Mouse (Mus musculus) adrenal gland, adult 8-10 months (tissue): ENCODE measurements around the gene Rab1b. TPM values are rescaled to one million over a fixed set of nuclear protein-coding genes. Genes with fewer than 3 reads are reported as not detected.
A peak's percentile ranks its signal among the peaks of the same experiment; 100 is the strongest.

Experiments used
- DNase-seq: peaks from one replicate; pipeline ENCODE4 v3.0.0; 2022
- total RNA-seq, 4 experiments: library from RNA; stranded (reverse); gene quantifications; 2 replicates each; pipeline ENCODE4 v1.2.4; 2022

The Rab1b gene
- total RNA-seq, 4 experiments from 2014 or later = 184 to 206 (median 197) TPM

DNA sequence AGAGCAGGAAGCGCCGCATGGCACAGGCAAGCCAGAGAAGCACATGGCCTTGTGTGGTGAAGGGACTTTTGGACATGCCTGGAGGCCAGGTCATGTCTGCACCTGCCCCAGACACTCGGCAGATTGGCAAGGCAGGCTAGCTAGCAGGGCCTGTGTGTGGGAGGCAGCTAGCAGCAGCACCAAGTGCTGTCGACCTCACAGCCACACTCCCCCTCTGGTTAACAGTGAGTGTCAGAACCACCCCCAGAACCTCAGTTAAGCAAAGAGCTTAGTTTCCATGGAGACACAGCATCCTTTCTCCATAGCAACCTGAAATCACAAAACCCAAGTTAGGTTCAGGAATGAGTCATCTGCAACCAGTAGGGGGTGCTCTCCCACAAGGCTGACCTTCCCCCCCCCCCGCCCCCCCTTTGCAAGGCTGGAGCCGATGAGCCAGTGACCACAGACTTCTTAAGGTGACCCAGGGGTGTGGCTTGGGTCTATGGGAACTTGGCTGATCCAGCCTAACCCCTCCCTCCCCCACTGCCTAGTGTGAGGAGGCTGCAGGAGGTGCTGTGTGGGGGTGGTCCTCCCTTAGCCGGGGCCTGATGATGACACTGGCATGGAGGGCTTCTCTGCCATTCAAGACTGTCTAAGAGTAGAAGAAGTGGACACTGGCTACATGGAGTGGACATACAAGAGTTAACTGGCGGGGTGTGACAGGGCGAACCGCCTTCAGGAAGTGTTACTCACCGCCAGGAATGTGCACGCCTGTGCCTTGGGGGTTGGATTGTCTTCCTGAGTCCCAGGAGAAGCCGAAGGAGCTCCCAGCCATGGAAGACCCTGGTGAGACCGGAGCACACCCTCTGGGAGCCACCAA lies 56.6 kb downstream of the Rab1b start, which contains the start of gene Rin1:
Rin1 (plus strand) TSS at position 435 of the 859 bp plus-strand sequence.
- DNase-seq = peak; percentile 61

GRCm38 (mm10) chr19:5049325-5049724 lies 57.5 kb downstream of the Rab1b start:
- no peak for DNase-seq

Other genes with a start within 250 kb of the Rab1b start
- 1 to 10 TPM in 1 of 4 experiments, under 1 TPM in 3; 0.46 to 1.5 (median 0.75) TPM for gene Actn3, start 229.2 kb downstream of the Rab1b start, total RNA-seq
- gene Zdhhc24, start 228.4 kb downstream of the Rab1b start, total RNA-seq = 10 to 100 TPM; 26.3 to 35.8 (median 29.2) TPM
- 10 to 100 TPM in 2 of 4 experiments, 1 to 10 TPM in 2; 6.9 to 23.3 (median 12.5) TPM for gene Bbs1, start 200.4 kb downstream of the Rab1b start, total RNA-seq
- 100 to 1,000 TPM; 110 to 141 (median 132) TPM for gene Dpp3, start 178.8 kb downstream of the Rab1b start, total RNA-seq
- 10 to 100 TPM; 10.9 to 19.5 (median 15.2) TPM for gene Peli3, start 163.9 kb downstream of the Rab1b start, total RNA-seq
- 10 to 100 TPM; 44.6 to 56.9 (median 53.6) TPM for gene Mrpl11, start 144.9 kb downstream of the Rab1b start, total RNA-seq
- gene Npas4, start 116.8 kb downstream of the Rab1b start, total RNA-seq = under 1 TPM; 0.17 to 0.43 (median 0.32) TPM
- 1 to 10 TPM; 4.0 to 5.7 (median 4.5) TPM for gene Slc29a2, start 83.2 kb downstream of the Rab1b start, total RNA-seq
- 10 to 100 TPM; 44.3 to 54.2 (median 51.8) TPM for gene B4gat1, start 68.2 kb downstream of the Rab1b start, total RNA-seq
- 1 to 10 TPM in 3 of 4 experiments, under 1 TPM in 1; 0.59 to 3.9 (median 1.9) TPM for gene AC124502.3, start 68.2 kb downstream of the Rab1b start, total RNA-seq
- gene Brms1, start 65.7 kb downstream of the Rab1b start, total RNA-seq = 10 to 100 TPM; 30.0 to 40.1 (median 33.6) TPM
- gene Rin1, start 56.6 kb downstream of the Rab1b start, total RNA-seq = 1 to 10 TPM; 4.1 to 8.1 (median 7.7) TPM
- gene Cd248, start 39.0 kb downstream of the Rab1b start, total RNA-seq = 10 to 100 TPM in 1 of 4 experiments, 1 to 10 TPM in 3; 8.9 to 11.8 (median 9.2) TPM
- 1 to 10 TPM; 2.1 to 2.8 (median 2.6) TPM for gene Tmem151a, start 21.5 kb downstream of the Rab1b start, total RNA-seq
- gene Yif1a, start 18.5 kb downstream of the Rab1b start, total RNA-seq = 10 to 100 TPM; 58.5 to 79.0 (median 62.9) TPM
- gene Cnih2, start 8.6 kb downstream of the Rab1b start, total RNA-seq = 1 to 10 TPM; 1.5 to 3.2 (median 2.6) TPM
- gene Klc2, start 11.5 kb upstream of the Rab1b start, total RNA-seq = 10 to 100 TPM; 54.5 to 66.9 (median 61.4) TPM
- 10 to 100 TPM; 23.9 to 35.0 (median 29.7) TPM for gene Pacs1, start 166.0 kb upstream of the Rab1b start, total RNA-seq
- 100 to 1,000 TPM; 179 to 198 (median 191) TPM for gene Sf3b2, start 188.4 kb upstream of the Rab1b start, total RNA-seq
- gene Gal3st3, start 191.3 kb upstream of the Rab1b start, total RNA-seq = under 1 TPM; 0.09 to 0.62 (median 0.30) TPM
- gene Catsper1, start 228.7 kb upstream of the Rab1b start, total RNA-seq = not detected
- 10 to 100 TPM in 2 of 4 experiments, 1 to 10 TPM in 2; 1.2 to 14.6 (median 6.8) TPM for gene Cst6, start 242.5 kb upstream of the Rab1b start, total RNA-seq